Mouse (Mus musculus): ENCODE data around the gene H2al1c. TPM values are rescaled to one million over a fixed set of nuclear protein-coding genes. Genes with fewer than 3 reads are reported as not detected.

The H2al1c gene
- total RNA-seq, 2 experiments from 2014 or later = not detected

Other genes starting within 250 kb of the H2al1c start
- not detected for gene H2al1a, start 6.4 kb upstream of the H2al1c start, total RNA-seq (2021)
- not detected for gene H2al1b, start 3.2 kb upstream of the H2al1c start, total RNA-seq (2021)
- gene H2al1d, start 3.2 kb downstream of the H2al1c start, total RNA-seq (2021) = not detected
- gene H2al1e, start 6.3 kb downstream of the H2al1c start, total RNA-seq (2021) = not detected
- gene H2al1f, start 9.5 kb downstream of the H2al1c start, total RNA-seq (2021) = not detected
- gene H2al1g, start 12.6 kb downstream of the H2al1c start, total RNA-seq (2021) = not detected
- not detected for gene H2al1h, start 15.8 kb downstream of the H2al1c start, total RNA-seq (2021)
- gene H2al1i, start 19.0 kb downstream of the H2al1c start, total RNA-seq (2021) = not detected
- gene H2al1j, start 22.2 kb downstream of the H2al1c start, total RNA-seq (2021) = not detected